Mouse (Mus musculus): ENCODE data around the gene Lrrc27.

Gene Lrrc27

GRCm38 (mm10) chr7:139212754-139213745 lies at the start of gene Lrrc27, which contains the start of gene Stk32c:
Gene Lrrc27 (plus strand): TSS chr7:139212988.
Gene Stk32c (minus strand): TSS chr7:139213307.
- peak; percentile 98 for DNase-seq (ENCODE audit: low spot score in 2 of 2)

GRCm38 (mm10) chr7:139164410-139164809 lies 48.4 kb upstream of the Lrrc27 start:
- no peak for DNase-seq (ENCODE audit: low spot score in 2 of 2)

- no peak for DNase-seq (ENCODE audit: low spot score in 2 of 2)
These were observed 43.6 kb upstream of the Lrrc27 start for GRCm38 (mm10) chr7:139169143-139169542.

GRCm38 (mm10) chr7:139179299-139179698 lies 33.5 kb upstream of the Lrrc27 start:
- no peak for DNase-seq (ENCODE audit: low spot score in 2 of 2)

GRCm38 (mm10) chr7:139180058-139180457 lies 32.7 kb upstream of the Lrrc27 start:
- no peak for DNase-seq (ENCODE audit: low spot score in 2 of 2)

GRCm38 (mm10) chr7:139184396-139184795 lies 28.4 kb upstream of the Lrrc27 start:
- no peak for DNase-seq (ENCODE audit: low spot score in 2 of 2)

- DNase-seq (ENCODE audit: low spot score in 2 of 2), result no peak
These were observed 27.9 kb upstream of the Lrrc27 start for GRCm38 (mm10) chr7:139184846-139185245.

- no peak for DNase-seq (ENCODE audit: low spot score in 2 of 2)
These were observed 26.8 kb upstream of the Lrrc27 start for GRCm38 (mm10) chr7:139185971-139186370.

- no peak for DNase-seq (ENCODE audit: low spot score in 2 of 2)
These were observed 26.4 kb upstream of the Lrrc27 start for GRCm38 (mm10) chr7:139186436-139186835.

- no peak for DNase-seq (ENCODE audit: low spot score in 2 of 2)
These were observed 25.5 kb upstream of the Lrrc27 start for GRCm38 (mm10) chr7:139187277-139187676.

GRCm38 (mm10) chr7:139187771-139188633 lies 24.8 kb upstream of the Lrrc27 start:
- peak; percentile 27 to 41 for DNase-seq (ENCODE audit: low spot score in 2 of 2)

- DNase-seq (ENCODE audit: low spot score in 2 of 2), result peak; percentile 19 to 41
These were observed 24.1 kb upstream of the Lrrc27 start for GRCm38 (mm10) chr7:139188634-139189207.

- no peak for DNase-seq (ENCODE audit: low spot score in 2 of 2)
These were observed 22.2 kb upstream of the Lrrc27 start for GRCm38 (mm10) chr7:139190616-139191015.

GRCm38 (mm10) chr7:139191619-139192018 lies 21.2 kb upstream of the Lrrc27 start:
- no peak for DNase-seq (ENCODE audit: low spot score in 2 of 2)

- peak in 1 of 2 experiments; percentile 29 for DNase-seq (ENCODE audit: low spot score in 2 of 2)
These were observed 15.8 kb upstream of the Lrrc27 start for GRCm38 (mm10) chr7:139197022-139197421.

GRCm38 (mm10) chr7:139200108-139200507 lies 12.7 kb upstream of the Lrrc27 start:
- DNase-seq (ENCODE audit: low spot score in 2 of 2), result no peak

GRCm38 (mm10) chr7:139201209-139201608 lies 11.6 kb upstream of the Lrrc27 start:
- DNase-seq (ENCODE audit: low spot score in 2 of 2), result no peak

GRCm38 (mm10) chr7:139208023-139208772 lies 4.6 kb upstream of the Lrrc27 start:
- peak; percentile 54 to 63 for DNase-seq (ENCODE audit: low spot score in 2 of 2)

- DNase-seq (ENCODE audit: low spot score in 2 of 2), result no peak
These were observed 4.1 kb upstream of the Lrrc27 start for GRCm38 (mm10) chr7:139208773-139209095.

- DNase-seq (ENCODE audit: low spot score in 2 of 2), result no peak
These were observed 1.0 kb upstream of the Lrrc27 start for GRCm38 (mm10) chr7:139211761-139212160.

GRCm38 (mm10) chr7:139213751-139214150 lies 963 bp downstream of the Lrrc27 start:
- no peak for DNase-seq (ENCODE audit: low spot score in 2 of 2)

Measured in natural killer cell, adult 2 months (primary cell).